Mouse (Mus musculus): Measurements from ENCODE around the gene Minpp1.

- TF ChIP-seq POLR2A (IDR thresholded peaks at IDR 0.05; ENCODE audit: control insufficient read depth, extremely low read depth, insufficient read depth, low read length, poor library complexity) = no peak
- no peak for TF ChIP-seq CTCF (IDR thresholded peaks at IDR 0.05; ENCODE audit: borderline replicate concordance, control insufficient read depth, extremely low read depth, insufficient read depth, low read length, poor library complexity)
Measured at GRCm38 (mm10) chr19:32532737-32533505, 47.4 kb downstream of the Minpp1 start.

All from thymus, adult 2 months (tissue).